Mouse (Mus musculus) kidney, postnatal 10 days (tissue): ENCODE measurements around the gene Ugt1a10.
"Not testable (repeated sequence)": the region's sequence is repeated elsewhere in the genome, so short reads cannot be mapped to it uniquely, and the experiment has no call there.

Source experiments
- DNase-seq: peaks from one replicate; pipeline ENCODE4 v3.0.0; 2021; ENCODE audit warnings: mixed read lengths

Ugt1a10 gene

GRCm38 (mm10) chr1:88055088-88055487 is at the start of gene Ugt1a10:
Ugt1a10 (plus strand) TSS chr1:88055388.
- DNase-seq, result no peak

- DNase-seq, result no peak
These were observed 47.4 kb upstream of the Ugt1a10 start for GRCm38 (mm10) chr1:88007692-88008210.

DNA sequence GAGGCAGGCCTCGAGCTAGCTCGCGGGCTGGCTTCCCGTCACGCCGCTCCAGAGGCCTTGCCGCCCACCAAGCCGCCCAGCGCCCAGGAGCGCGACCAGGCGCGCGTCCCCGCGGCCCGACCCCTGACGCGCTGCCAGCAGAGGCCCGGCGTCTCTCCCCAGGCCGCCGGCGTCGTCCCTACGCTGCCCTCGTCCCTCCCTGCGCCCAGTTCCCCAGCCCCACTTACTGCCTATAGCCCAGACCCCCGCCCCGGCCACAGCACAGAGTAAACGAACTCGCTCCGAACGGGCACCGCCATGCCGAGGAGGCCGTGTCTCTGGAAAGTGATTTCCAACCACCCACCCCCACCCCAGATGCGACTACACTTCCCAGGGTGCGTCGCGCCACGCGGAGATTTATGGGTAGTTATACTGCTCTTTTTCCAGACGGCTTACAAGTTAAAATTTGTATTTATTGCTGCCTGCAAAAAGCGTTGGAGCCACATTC is 46.9 kb upstream of the Ugt1a10 start, which contains the start of gene Usp40:
Gene Usp40, minus strand, starts transcription at position 341 of the 487 bp plus-strand sequence.
- peak; percentile 89 for DNase-seq

GRCm38 (mm10) chr1:88008735-88009134 is 46.5 kb upstream of the Ugt1a10 start:
- DNase-seq, result no peak

DNA sequence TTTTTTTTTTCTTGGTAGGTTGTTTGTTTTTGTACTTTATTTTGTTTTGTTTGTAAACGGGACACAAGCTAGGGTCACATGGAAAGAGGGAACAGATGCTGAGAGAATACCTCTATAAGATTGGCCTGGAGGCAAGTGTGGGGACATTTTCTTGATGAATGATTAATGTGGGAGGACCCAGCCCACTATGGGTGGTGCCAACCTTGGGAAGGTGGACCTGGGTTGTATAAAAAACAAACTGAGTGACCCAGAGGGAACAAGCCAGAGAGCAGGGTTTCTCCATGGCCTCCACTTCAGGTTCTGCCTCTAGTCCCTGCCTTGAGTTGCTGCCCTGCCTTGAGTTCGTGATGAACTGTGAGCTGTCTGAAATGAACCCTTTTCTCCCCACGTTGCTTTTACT is 45.7 kb upstream of the Ugt1a10 start:
- no peak for DNase-seq

GRCm38 (mm10) chr1:88013726-88014125 is 41.5 kb upstream of the Ugt1a10 start:
- DNase-seq, result no peak

GRCm38 (mm10) chr1:88014194-88014593 is 41.0 kb upstream of the Ugt1a10 start:
- no peak for DNase-seq

DNA sequence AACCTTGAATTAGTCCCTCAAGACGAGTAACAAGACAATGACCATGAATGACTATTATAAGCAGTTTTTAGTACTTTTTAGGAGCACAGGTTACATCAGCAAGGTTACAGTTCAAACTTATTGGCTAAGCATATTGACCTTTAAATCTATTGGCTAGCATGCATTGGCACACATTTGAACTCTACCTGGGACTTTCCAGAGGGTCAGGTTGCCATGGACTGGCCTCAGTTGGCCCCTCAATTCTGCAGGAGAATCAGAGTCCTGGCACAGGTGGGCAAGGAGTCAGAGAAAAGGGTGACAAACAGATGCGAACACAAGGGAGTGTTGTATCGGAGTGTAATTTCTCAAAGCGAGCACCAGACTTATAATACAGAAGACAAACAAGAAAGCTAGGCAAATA is 40.5 kb upstream of the Ugt1a10 start:
- no peak for DNase-seq

- no peak for DNase-seq
These were observed 39.8 kb upstream of the Ugt1a10 start for GRCm38 (mm10) chr1:88015371-88015770.

GRCm38 (mm10) chr1:88025244-88025643 is 29.9 kb upstream of the Ugt1a10 start:
- not testable (repeated sequence) for DNase-seq

GRCm38 (mm10) chr1:88043044-88043443 is 12.1 kb upstream of the Ugt1a10 start:
- not testable (repeated sequence) for DNase-seq

- peak; percentile 16 for DNase-seq
These were observed 10.3 kb upstream of the Ugt1a10 start for GRCm38 (mm10) chr1:88044832-88045437.

GRCm38 (mm10) chr1:88047408-88047807 is 7.8 kb upstream of the Ugt1a10 start:
- not testable (repeated sequence) for DNase-seq

DNA sequence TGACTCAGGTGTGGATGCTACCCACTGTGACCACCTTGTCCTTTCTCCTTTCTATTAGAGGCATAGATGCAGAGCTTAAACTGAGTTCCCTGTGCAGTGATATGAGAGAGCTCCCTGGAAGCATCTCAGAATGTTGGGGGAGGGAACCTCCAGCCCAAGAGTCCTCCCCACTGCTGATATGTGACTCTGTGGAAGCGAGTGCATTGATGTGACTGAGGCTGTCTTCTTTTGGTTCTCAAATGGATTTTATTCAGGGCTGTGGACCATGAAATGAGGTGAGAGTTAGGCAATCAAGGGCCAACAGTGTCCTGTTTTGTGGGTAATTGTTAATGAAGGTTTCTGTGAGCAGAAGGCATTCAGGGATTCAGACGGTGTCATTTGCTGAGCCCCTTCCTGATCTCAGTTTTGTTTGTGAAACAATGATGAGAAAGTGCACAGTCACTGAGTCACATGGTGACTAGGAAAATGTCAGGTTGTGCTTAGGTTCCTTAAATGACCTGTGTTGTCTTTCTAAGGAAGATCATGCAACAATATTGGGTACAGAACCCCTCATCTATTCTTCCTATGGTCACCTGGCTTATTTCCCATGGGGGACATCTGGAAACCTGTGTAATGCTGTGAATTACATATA is 11.4 kb downstream of the Ugt1a10 start:
- not testable (repeated sequence) for DNase-seq

DNA sequence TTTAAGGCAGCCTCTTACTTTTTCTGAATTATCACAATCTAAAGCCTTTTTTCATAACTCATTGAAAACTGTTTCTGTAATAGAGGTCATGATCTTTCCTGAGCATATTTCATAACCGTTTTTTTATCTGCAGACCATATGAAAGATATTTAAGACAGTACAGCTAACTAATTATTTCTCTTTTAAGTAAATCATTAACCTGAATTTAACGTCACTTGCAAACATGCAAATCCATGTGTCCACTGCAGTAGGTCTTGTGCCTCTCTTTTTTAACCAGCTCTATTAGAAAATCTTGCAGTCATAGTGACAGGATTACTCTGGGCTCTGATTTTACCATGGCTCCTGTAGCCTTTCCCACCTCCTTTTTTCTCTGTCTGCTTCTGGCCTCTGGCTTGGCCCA is 15.3 kb downstream of the Ugt1a10 start, which contains the start of gene Ugt1a9:
Gene Ugt1a9, plus strand, starts transcription at position 306 of the 400 bp plus-strand sequence.
- DNase-seq, result no peak

DNA sequence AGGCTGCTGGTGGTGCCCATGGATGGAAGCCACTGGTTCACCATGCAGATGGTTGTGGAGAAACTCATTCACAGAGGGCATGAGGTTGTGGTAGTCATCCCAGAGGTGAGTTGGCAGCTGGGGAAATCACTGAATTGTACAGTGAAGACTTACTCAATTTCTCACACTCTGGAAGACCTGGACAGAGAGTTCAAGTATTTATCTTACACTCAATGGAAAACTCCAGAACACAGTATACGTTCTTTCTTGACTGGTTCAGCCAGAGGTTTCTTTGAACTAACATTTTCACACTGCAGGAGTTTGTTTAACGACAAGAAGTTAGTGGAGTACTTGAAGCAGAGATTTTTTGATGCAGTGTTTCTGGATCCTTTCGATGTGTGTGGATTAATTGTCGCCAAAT is 15.7 kb downstream of the Ugt1a10 start:
- DNase-seq, result no peak

- no peak for DNase-seq
These were observed 19.3 kb downstream of the Ugt1a10 start for GRCm38 (mm10) chr1:88074471-88074870.

DNA sequence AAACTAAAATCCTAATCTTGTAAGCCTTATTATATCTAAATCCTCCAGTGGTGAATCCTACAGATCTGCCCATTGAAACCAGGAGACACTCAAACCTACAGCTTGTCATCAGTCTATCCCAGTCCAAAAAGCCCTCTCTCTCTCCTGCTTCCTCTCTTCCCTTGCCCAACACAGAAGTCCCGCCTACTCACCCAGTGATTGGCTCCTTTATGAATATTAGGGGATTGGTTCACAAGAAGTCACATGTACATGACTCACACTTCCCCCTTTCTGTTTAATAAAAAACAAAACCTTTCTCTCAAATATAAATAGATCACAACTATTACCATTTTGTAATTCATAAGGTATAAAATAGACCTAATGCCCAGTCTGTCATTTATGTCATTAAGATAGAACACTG is 21.9 kb downstream of the Ugt1a10 start:
- DNase-seq, result no peak

GRCm38 (mm10) chr1:88081670-88082069 is 26.5 kb downstream of the Ugt1a10 start:
- no peak for DNase-seq

- no peak for DNase-seq
These were observed 30.9 kb downstream of the Ugt1a10 start for GRCm38 (mm10) chr1:88086125-88086524.

DNA sequence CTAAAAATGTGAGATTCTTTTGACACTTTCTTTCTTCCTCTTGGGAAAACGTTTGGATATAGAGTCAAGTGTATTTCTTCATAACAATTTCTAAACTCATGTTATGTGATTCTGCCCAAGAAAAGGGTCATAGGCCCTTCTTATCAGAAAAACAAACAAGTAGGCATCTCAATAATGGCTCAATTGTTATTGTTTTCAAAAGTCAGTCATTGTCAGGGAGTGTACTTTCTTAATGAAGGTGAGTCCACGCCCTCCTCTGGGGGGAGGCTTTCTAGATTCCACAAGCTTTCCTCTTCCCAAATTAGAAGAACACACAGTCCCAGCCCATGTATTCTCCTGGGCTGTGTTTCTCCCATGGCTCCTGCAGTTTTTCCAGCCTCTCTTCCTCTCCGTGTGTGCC is 32.3 kb downstream of the Ugt1a10 start, which contains the start of gene Ugt1a8:
Gene Ugt1a8, plus strand, starts transcription at position 301 of the 400 bp plus-strand sequence.
- DNase-seq, result no peak

GRCm38 (mm10) chr1:88092341-88092740 is 37.2 kb downstream of the Ugt1a10 start:
- no peak for DNase-seq

DNA sequence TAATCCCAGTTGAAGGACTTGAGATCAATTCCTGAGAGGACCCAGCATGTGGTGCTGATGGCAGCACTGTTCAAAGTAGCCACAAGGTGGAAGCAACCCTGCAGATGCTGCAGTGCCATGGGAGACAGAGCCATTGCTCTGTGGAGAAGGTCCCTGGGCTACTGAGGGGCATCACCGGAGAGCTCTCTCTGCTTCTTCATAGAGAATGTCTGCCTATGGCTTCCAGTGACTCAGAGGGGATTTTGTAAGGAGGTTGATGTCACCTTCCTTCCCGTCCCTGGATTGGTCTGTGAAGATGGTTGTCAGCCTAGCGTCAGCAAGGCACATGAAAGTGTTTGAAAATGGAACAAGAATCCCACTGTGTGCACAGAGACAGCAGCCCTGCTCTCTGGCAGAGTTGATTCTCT is 39.1 kb downstream of the Ugt1a10 start:
- DNase-seq, result peak; percentile 46

DNA sequence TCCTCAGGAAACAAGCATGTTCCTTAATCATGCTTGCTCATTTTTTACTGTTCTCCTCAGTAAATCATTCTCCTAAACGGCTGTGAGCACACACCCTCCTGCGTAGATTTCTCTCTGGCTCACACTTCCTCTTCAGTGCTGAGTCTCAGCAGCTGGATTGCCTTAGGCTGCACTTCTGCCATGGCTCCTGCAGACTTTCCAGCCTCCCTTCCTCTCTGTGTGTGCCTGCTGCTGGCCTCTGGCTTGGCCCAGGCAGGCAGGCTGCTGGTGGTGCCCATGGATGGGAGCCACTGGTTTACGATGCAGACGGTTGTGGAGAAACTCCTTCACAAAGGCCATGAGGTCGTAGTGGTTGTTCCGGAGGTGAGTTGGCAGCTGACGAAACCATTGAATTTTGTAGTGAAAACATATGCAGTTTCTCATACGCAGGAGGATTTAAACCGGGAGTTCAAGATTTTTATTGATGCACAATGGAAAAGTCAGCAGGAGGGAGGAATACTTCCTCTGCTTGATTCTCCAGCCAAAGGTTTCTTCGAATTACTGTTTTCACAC is 39.8 kb downstream of the Ugt1a10 start, which contains the start of gene Ugt1a7c:
Gene Ugt1a7c, plus strand, starts transcription at position 122 of the 552 bp plus-strand sequence.
- DNase-seq, result peak; percentile 66
